Mouse (Mus musculus): ENCODE results near the gene Gfod1. TPM values are rescaled to one million over a fixed set of nuclear protein-coding genes. Genes with fewer than 3 reads are reported as not detected.

The Gfod1 gene
- polyA plus RNA-seq, 1 experiment from 2014 or later: 0.23 TPM

- H3K27ac ChIP-seq: no peak overlapping the region
- no peaks in the 10 kb centered on the region for H3K36me3 ChIP-seq
- H3K4me3 ChIP-seq: no peak overlapping the region
- H3K9me3 ChIP-seq (replicated peaks): no peaks in the 10 kb centered on the region
- 67% methylated on average over 22 of the region's 22 CpGs for WGBS
- no peak for DNase-seq (ENCODE audit: low spot score)
- no peaks in the 10 kb centered on the region; the same call in 1 of the 2 replicates for H3K4me1 ChIP-seq
- peaks cover 6% of the 10 kb centered on the region; the same call in 1 of the 2 replicates for H3K27me3 ChIP-seq (ENCODE audit: low read depth, poor library complexity, severe bottlenecking)
These were observed 103.5 kb downstream of the Gfod1 start for GRCm38 (mm10) chr13:43200473-43200872.

DNA sequence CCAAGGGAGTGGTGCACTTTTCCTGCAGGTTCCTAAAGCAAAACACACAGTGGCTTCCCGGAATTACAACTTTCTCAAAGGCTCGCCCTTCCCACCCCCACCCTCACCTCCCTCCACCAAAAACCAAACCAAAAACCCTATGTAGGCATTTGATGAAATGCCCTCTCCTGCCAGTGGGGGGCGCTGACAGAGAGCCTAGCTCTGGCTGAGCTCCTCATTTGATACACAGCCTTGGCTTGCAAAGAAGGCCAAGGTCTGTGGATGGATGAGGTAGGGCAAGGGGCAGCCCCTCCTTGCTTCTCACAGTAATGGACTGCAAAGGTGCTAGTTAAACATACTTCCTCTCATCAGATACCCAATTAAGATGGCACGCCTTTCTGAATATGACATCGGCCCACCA lies 104.2 kb downstream of the Gfod1 start:
- no peak for DNase-seq (ENCODE audit: low spot score)
- H3K4me3 ChIP-seq: no peak overlapping the region
- no peaks in the 10 kb centered on the region for H3K36me3 ChIP-seq
- H3K4me1 ChIP-seq: no peaks in the 10 kb centered on the region; the same call in 1 of the 2 replicates
- peaks cover 6% of the 10 kb centered on the region; the same call in 1 of the 2 replicates for H3K27me3 ChIP-seq (ENCODE audit: low read depth, poor library complexity, severe bottlenecking)
- 74% methylated on average over 5 of the region's 5 CpGs for WGBS
- no peak overlapping the region for H3K27ac ChIP-seq
- H3K9me3 ChIP-seq (replicated peaks): no peaks in the 10 kb centered on the region

DNA sequence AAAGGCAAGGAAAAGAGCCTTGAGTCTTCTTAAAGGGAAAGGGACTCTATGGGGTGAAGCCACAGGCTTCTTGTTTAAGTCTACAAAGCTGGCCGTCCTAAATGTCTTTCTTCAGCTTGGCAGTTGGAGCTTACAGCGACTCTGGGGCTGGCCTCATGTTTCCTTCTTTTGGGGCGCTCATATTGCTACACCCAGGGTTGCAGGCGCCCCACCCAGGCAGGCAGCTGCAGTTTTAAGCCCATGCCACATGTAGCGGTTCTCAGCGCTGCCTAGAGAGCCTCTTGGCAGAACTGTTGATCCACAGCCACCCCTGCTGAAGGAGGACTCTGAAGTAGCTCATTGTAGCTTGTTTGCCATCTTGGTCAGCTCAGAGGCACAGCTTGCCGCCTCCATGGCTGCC lies 104.7 kb downstream of the Gfod1 start:
- H3K4me3 ChIP-seq: no peak overlapping the region
- H3K27me3 ChIP-seq (ENCODE audit: low read depth, poor library complexity, severe bottlenecking): peaks cover 6% of the 10 kb centered on the region; the same call in 1 of the 2 replicates
- no peaks in the 10 kb centered on the region for H3K9me3 ChIP-seq (replicated peaks)
- H3K27ac ChIP-seq: no peak overlapping the region
- WGBS: 85% methylated on average over 7 of the region's 7 CpGs
- no peak for DNase-seq (ENCODE audit: low spot score)
- H3K4me1 ChIP-seq: no peaks in the 10 kb centered on the region; the same call in 1 of the 2 replicates
- H3K36me3 ChIP-seq: no peaks in the 10 kb centered on the region

DNA sequence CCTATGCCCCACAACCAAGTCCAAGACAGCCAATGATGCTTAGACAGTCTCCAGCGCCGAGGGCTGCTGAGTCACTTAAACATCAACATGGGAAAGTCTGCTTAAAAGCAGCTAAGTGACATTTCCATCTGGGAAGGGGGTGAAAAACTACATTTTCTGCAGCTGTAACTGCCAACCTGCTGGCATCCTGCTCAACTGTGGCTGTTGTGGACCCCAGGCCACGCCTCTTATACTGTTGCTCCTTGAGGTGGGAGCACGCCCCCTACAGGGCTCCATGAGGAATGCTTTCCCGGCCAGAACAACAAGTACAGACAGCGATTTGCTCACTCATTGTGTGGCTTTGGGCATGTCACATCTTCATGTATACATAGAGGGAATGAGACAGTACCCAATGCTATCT lies 106.8 kb downstream of the Gfod1 start:
- no peaks in the 10 kb centered on the region for H3K9me3 ChIP-seq (replicated peaks)
- no peak for DNase-seq (ENCODE audit: low spot score)
- H3K4me3 ChIP-seq: no peak overlapping the region
- no peak overlapping the region for H3K27ac ChIP-seq
- peaks cover under 1% of the 10 kb centered on the region for H3K4me1 ChIP-seq
- WGBS: 62% methylated on average over 6 of the region's 6 CpGs
- no peaks in the 10 kb centered on the region for H3K36me3 ChIP-seq
- peaks cover 6% of the 10 kb centered on the region; the same call in 1 of the 2 replicates for H3K27me3 ChIP-seq (ENCODE audit: low read depth, poor library complexity, severe bottlenecking)

DNA sequence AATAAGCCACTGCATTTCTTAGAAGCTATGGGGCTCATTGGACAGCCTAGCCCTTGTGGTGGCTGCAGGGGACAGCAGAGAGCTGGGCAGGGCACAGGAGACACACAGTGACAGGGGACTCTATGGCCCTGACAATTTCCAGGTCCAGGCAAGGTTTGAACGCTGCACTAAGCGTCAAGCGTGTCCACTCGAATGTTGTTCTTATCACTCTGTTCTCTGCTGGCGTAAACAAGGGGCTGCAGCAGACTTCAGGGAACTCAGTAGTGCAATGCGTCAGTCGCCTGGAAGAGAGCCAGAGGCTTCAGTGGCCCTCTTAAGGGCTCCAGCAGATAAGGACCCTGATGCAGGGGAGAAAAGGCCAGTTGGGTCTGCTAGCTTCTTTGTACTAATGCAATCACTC lies 108.0 kb downstream of the Gfod1 start:
- H3K4me1 ChIP-seq: peaks cover 8% of the 10 kb centered on the region
- no peak for DNase-seq (ENCODE audit: low spot score)
- no peak overlapping the region for H3K27ac ChIP-seq
- H3K27me3 ChIP-seq (ENCODE audit: low read depth, poor library complexity, severe bottlenecking): peaks cover 11% of the 10 kb centered on the region; the same call in 1 of the 2 replicates
- H3K9me3 ChIP-seq (replicated peaks): no peaks in the 10 kb centered on the region
- WGBS: 32% methylated on average over 7 of the region's 7 CpGs
- H3K4me3 ChIP-seq: no peak overlapping the region
- H3K36me3 ChIP-seq: no peaks in the 10 kb centered on the region

GRCm38 (mm10) chr13:43193932-43194331 lies 110.0 kb downstream of the Gfod1 start:
- Histone ChIP-seq H3K27ac (no peak overlapping the region), H3K9me3 (replicated peaks) (no peaks in the 10 kb centered on the region), H3K4me1 (peaks cover 8% of the 10 kb centered on the region), H3K36me3 (no peaks in the 10 kb centered on the region), H3K4me3 (no peak overlapping the region), H3K27me3 (ENCODE audit: low read depth, poor library complexity, severe bottlenecking) (0 out of 2 replicates have a peak, but pooled peaks cover 5% of the 10 kb centered on the region)
- DNase-seq (ENCODE audit: low spot score): no peak
- WGBS: 94% methylated on average over 8 of the region's 8 CpGs

GRCm38 (mm10) chr13:43193266-43193665 lies 110.7 kb downstream of the Gfod1 start:
- no peak for DNase-seq (ENCODE audit: low spot score)
- no peak overlapping the region for H3K4me3 ChIP-seq
- H3K27me3 ChIP-seq (ENCODE audit: low read depth, poor library complexity, severe bottlenecking): 0 out of 2 replicates have a peak, but pooled peaks cover 5% of the 10 kb centered on the region
- peaks cover 8% of the 10 kb centered on the region for H3K4me1 ChIP-seq
- no peak overlapping the region for H3K27ac ChIP-seq
- WGBS: 70% methylated on average over 7 of the region's 7 CpGs
- no peaks in the 10 kb centered on the region for H3K36me3 ChIP-seq
- H3K9me3 ChIP-seq (replicated peaks): no peaks in the 10 kb centered on the region

DNA sequence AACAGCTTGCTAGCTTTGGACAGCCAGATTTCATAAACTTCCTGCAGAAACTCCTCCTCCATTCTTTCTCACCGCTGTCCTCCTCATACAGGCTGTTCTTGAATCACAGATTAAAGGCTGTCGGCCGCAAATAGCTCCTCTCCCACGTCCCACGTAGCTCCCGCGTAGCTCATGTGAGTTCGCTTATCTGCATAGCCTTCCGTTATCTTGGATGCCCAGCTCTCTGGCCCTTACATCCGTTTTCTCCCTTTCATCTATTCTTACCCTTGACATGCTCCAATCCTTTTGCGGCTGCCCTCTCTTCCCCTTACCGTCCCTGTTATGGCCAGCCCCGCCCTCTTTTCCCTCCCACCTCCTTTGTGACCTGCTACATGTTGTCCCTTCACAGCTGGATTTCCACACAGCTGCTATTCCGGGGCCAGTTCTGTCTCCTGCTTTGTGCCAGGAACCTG lies 112.2 kb downstream of the Gfod1 start:
- no peak for DNase-seq (ENCODE audit: low spot score)
- Histone ChIP-seq H3K36me3 (no peaks in the 10 kb centered on the region), H3K9me3 (replicated peaks) (no peaks in the 10 kb centered on the region), H3K4me1 (peaks cover 8% of the 10 kb centered on the region), H3K4me3 (peak overlapping the region; percentile 29), H3K27me3 (ENCODE audit: low read depth, poor library complexity, severe bottlenecking) (0 out of 2 replicates have a peak, but pooled peaks cover 5% of the 10 kb centered on the region), H3K27ac (0 out of 2 replicates have a peak overlapping the region, but pooled peaks have one; percentile 5)
- WGBS: 8% methylated on average over 14 of the region's 14 CpGs

DNA sequence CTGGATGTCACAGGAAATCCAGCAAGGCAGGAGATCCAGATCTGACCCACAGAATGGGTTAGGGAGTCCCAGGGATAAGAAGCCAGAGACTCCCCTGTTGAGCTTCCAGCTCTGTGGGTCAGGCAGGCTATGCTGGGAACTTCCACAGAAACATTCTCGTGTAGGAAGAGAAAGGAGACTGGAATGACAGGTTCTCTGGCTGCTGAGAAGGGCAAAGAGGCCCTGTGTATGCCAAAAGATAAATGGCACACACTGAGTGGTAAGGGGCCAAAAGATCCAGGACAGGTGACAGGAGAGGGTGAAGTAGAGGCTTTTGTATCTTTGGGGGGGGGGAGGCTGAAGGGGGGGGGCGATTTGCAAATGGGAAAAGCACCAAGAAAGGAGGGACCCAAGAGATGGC lies 112.7 kb downstream of the Gfod1 start:
- no peaks in the 10 kb centered on the region for H3K36me3 ChIP-seq
- DNase-seq (ENCODE audit: low spot score): no peak
- H3K27ac ChIP-seq: no peak overlapping the region
- WGBS: 31% methylated on average over 1 of the region's 2 CpGs
- no peaks in the 10 kb centered on the region for H3K9me3 ChIP-seq (replicated peaks)
- peak overlapping the region; percentile 29; the same call in 1 of the 2 replicates for H3K4me3 ChIP-seq
- 0 out of 2 replicates have a peak, but pooled peaks cover 5% of the 10 kb centered on the region for H3K27me3 ChIP-seq (ENCODE audit: low read depth, poor library complexity, severe bottlenecking)
- H3K4me1 ChIP-seq: peaks cover 8% of the 10 kb centered on the region

- Histone ChIP-seq H3K27ac (no peak overlapping the region), H3K36me3 (no peaks in the 10 kb centered on the region), H3K4me3 (no peak overlapping the region), H3K4me1 (peaks cover 21% of the 10 kb centered on the region), H3K27me3 (ENCODE audit: low read depth, poor library complexity, severe bottlenecking) (0 out of 2 replicates have a peak, but pooled peaks cover 5% of the 10 kb centered on the region), H3K9me3 (replicated peaks) (no peaks in the 10 kb centered on the region)
- no peak for DNase-seq (ENCODE audit: low spot score)
- 96% methylated on average over 4 of the region's 4 CpGs for WGBS
These were observed 116.2 kb downstream of the Gfod1 start for GRCm38 (mm10) chr13:43187736-43188135.

DNA sequence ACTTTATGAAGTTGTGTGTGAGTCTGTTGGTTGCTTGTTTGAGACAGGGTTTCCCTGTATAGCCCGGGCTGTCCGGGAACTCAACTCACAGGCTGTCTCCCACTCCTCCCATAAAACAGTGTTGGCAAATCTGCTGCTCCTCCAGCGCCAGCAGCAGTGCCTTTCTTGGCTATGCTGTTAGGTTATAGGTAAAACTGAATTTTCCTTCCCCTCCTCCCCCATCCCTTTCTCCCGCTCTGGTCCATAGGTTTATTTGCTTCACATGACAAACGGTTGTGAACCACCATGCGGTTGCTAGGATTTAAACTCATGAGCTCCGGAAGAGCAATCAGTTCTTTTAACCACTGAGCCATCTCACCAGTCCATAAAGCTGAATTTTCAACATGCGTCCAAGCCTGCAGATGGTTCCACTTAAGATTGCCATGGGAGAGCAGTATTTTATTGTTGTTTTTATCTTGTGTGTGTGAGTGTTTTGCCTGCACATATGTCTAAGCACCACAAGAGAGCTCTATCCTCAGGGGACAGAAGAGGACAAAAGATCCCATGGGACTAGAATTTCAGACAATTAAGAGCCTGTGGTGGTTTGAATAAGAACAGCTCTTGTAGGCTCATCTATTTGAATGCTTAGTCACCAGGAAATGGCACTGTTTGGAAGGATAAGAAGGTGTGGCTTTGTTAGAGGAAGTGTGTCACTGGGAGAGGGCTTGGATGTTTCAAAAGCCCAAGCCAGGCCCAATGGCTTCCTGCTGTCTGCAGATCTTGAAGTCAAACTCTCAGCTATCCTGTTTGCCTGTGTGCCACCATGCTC lies 120.5 kb downstream of the Gfod1 start:
- peak overlapping the region; percentile 46 for H3K27ac ChIP-seq
- no peak for DNase-seq (ENCODE audit: low spot score)
- 44% methylated on average over 8 of the region's 8 CpGs for WGBS

DNA sequence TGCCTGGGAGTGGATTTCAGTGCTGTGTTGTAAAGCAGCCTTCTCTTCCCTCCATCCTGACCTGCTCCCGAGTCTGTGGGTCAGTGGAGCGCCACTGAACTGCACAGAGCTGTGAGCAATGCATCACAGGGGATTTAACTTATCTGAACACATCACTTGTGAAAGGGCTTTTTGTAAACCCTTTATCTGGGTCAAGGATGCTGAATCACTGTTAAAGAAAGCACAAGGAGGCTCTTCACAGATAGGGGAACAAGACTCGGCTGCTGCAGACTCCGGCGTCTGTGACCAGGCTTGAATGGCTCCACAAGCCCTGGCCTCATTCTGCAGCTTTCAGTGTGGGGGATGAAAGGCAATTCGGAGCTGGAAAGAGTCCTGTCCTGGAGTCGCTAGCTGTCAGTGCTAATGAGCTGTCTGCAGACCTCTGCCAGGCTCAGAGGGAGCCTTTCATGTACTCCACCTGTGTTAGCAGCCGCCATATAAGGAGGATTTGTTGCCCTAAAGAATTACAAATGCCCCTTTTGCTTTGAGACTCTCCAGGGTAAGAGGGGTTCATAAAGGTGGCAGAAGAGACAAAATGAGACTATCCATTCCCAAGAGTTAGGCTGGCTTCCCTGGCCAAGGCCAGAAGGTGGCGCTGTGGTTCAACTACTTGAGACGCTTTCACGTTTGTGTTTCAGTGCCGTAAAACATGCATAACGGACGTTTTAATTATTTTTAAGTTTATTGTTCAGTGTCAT lies 121.3 kb downstream of the Gfod1 start:
- 11% methylated on average over 14 of the region's 14 CpGs for WGBS
- no peaks in the 10 kb centered on the region for H3K36me3 ChIP-seq
- 0 out of 2 replicates have a peak, but pooled peaks cover 3% of the 10 kb centered on the region for H3K27me3 ChIP-seq (ENCODE audit: low read depth, poor library complexity, severe bottlenecking)
- no peaks in the 10 kb centered on the region for H3K9me3 ChIP-seq (replicated peaks)
- H3K27ac ChIP-seq: peak overlapping the region; percentile 46
- H3K4me3 ChIP-seq: peak overlapping the region; percentile 40
- peaks cover 20% of the 10 kb centered on the region for H3K4me1 ChIP-seq
- peak; percentile 90 for DNase-seq (ENCODE audit: low spot score)

More for the DNA sequence above, 120.5 kb downstream of the Gfod1 start:
- Histone ChIP-seq H3K9me3 (replicated peaks) (no peaks in the 10 kb centered on the region), H3K4me3 (peak overlapping the region; percentile 40), H3K27me3 (ENCODE audit: low read depth, poor library complexity, severe bottlenecking) (0 out of 2 replicates have a peak, but pooled peaks cover 3% of the 10 kb centered on the region), H3K4me1 (peaks cover 20% of the 10 kb centered on the region), H3K36me3 (no peaks in the 10 kb centered on the region)
